Mouse (Mus musculus) olfactory bulb, adult 2 months (tissue): ENCODE data around the gene Cyth3.

ENCODE experiments used
- CTCF ChIP-seq: fragments of 200-500 bp; IDR thresholded peaks from 2 replicates; pipeline ENCODE4 v1.5.1; 2012; ENCODE audit warnings: low read depth, mild to moderate bottlenecking, low read length, moderate library complexity; ENCODE audit not compliant: insufficient read depth
- POLR2A ChIP-seq: fragments of 200-500 bp; IDR thresholded peaks from 2 replicates; pipeline ENCODE4 v1.6.1; 2012; ENCODE audit warnings: mild to moderate bottlenecking, low read depth, low read length, moderate library complexity; ENCODE audit not compliant: insufficient read depth

DNA sequence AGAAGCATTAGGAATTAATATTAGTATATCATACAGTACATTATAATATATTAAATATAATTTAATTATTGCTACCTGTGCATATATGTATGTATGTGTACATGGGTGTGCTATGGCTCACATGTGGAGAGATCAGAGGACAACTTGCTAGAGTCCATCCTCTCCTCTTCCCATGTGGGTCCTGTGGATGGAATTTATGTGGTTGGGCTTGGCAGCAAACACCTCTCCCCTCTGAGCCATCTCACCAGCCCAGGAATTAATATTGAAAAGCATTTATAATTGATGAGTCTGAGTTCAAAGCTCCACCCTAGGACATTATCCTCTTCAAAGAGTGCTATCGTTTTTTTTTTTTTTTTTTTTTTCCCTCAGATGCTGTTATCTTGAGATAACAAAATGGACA is 2.1 kb upstream of the Cyth3 start:
- no peak for TF ChIP-seq CTCF
- TF ChIP-seq POLR2A = no peak
